Mouse (Mus musculus): ENCODE data around the gene Limk2. TPM values are rescaled to one million over a fixed set of nuclear protein-coding genes. Genes with fewer than 3 reads are reported as not detected.

Limk2 gene
- polyA plus RNA-seq, 1 experiment from 2014 or later, result 7.3 TPM

GRCm38 (mm10) chr11:3329891-3330451 is 79.0 kb downstream of the Limk2 start, which contains the start of gene Pik3ip1:
Pik3ip1 (plus strand) TSS chr11:3330401.
- Histone ChIP-seq H3K4me2 (ENCODE audit: low read depth, low read length) (peak within 1 kb of the TSS; percentile 79), H3K27me3 (ENCODE audit: control insufficient read depth, insufficient read depth, low read depth, low read length) (peaks cover 27% of the 10 kb centered on the region), H3K4me1 (ENCODE audit: control insufficient read depth, low read depth, low read length) (peaks cover 18% of the 10 kb centered on the region), H3K9me3 (replicated peaks; ENCODE audit: control insufficient read depth, low read length) (no peaks in the 10 kb centered on the region), H3K4me3 (ENCODE audit: low read depth, low read length) (peak within 1 kb of the TSS; percentile 54), H3K36me3 (ENCODE audit: control insufficient read depth, insufficient read depth) (no peaks in the 10 kb centered on the region), H3K27ac (ENCODE audit: low read length) (no peak within 1 kb of the TSS), H3K9ac (ENCODE audit: low read depth, low read length) (no peak within 1 kb of the TSS; the same call in 1 of the 2 replicates)
- ATAC-seq (ENCODE audit: low read depth), result no peak

DNA sequence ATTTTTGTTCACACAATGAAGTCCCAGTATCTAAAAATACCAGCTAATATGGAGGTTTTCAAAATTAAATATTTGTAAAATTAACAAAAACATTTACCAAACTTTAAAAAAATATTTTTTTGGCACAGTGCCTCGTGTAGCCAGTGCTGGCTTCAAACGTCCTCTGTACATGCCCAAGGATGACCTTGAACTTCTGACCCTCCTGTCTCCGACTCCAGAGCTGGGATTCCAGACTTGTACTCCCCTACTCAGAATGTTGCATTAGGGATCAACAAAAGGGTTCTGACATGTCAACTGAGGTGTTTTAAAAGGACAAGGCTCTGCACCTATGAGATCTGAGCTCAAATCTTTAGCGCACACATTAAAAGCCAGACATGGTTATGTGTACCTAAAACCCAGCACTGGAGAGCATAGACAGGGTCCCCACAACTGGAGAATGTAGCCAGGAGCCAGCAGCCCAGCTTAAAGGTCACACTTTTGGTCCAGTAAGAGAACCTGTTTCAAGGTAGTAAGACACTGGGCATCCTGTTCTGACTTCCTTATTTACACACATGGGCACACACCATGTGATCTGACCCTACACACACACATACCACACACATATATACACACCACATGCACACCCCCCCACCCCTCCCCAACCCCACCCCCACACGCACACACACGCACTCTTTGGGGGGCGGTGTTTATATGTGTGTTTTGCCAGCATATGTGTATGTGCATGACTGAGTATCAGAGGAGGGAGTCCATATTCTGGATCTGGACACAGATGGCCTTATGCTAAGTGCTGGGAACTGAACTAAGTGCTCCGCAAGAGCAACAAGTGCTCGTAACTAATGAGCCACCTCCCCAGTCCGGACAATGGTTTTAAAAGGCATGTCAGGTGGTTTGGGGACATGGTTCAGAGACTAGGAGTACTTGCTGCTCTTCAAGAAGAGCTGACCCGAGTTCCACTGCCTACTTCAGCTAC is 79.9 kb downstream of the Limk2 start:
- H3K9ac ChIP-seq (ENCODE audit: low read depth, low read length), result no peak overlapping the region
- no peak for ATAC-seq (ENCODE audit: low read depth)
- no peak overlapping the region for H3K4me3 ChIP-seq (ENCODE audit: low read depth, low read length)
- H3K27ac ChIP-seq (ENCODE audit: low read length), result no peak overlapping the region
- no peaks in the 10 kb centered on the region for H3K9me3 ChIP-seq (replicated peaks; ENCODE audit: control insufficient read depth, low read length)
- H3K4me1 ChIP-seq (ENCODE audit: control insufficient read depth, low read depth, low read length), result peaks cover 18% of the 10 kb centered on the region
- no peaks in the 10 kb centered on the region for H3K36me3 ChIP-seq (ENCODE audit: control insufficient read depth, insufficient read depth)
- peaks cover 27% of the 10 kb centered on the region for H3K27me3 ChIP-seq (ENCODE audit: control insufficient read depth, insufficient read depth, low read depth, low read length)
- 61% methylated on average over 11 of the region's 11 CpGs for WGBS (ENCODE audit: insufficient replicate concordance)
- no peak overlapping the region for H3K4me2 ChIP-seq (ENCODE audit: low read depth, low read length)

DNA sequence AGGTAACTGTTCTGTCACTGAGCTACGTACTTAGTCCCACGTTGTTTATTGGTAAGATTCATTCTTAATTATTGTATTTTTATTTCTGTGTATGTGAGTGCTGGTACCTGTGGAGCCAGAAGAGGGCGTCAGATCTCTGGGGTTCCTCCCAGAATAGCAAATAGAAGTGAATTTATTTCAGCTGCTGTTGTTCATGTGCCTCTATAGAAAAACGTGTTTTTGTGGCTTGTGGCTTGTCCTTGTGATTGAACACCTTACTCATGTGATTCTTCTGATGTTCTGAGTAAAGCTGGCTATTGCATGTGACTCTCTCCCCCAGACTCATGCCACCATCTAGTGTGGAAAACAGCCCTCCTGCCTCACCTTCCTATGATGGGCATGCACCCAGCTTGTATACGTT is 80.7 kb downstream of the Limk2 start:
- Histone ChIP-seq H3K4me1 (ENCODE audit: control insufficient read depth, low read depth, low read length) (peaks cover 18% of the 10 kb centered on the region), H3K27ac (ENCODE audit: low read length) (no peak overlapping the region), H3K9ac (ENCODE audit: low read depth, low read length) (no peak overlapping the region), H3K36me3 (ENCODE audit: control insufficient read depth, insufficient read depth) (no peaks in the 10 kb centered on the region), H3K27me3 (ENCODE audit: control insufficient read depth, insufficient read depth, low read depth, low read length) (peaks cover 27% of the 10 kb centered on the region), H3K4me3 (ENCODE audit: low read depth, low read length) (no peak overlapping the region), H3K9me3 (replicated peaks; ENCODE audit: control insufficient read depth, low read length) (no peaks in the 10 kb centered on the region), H3K4me2 (ENCODE audit: low read depth, low read length) (no peak overlapping the region)
- ATAC-seq (ENCODE audit: low read depth), result no peak
- WGBS (ENCODE audit: insufficient replicate concordance), result 57% methylated on average over 5 of the region's 5 CpGs

DNA sequence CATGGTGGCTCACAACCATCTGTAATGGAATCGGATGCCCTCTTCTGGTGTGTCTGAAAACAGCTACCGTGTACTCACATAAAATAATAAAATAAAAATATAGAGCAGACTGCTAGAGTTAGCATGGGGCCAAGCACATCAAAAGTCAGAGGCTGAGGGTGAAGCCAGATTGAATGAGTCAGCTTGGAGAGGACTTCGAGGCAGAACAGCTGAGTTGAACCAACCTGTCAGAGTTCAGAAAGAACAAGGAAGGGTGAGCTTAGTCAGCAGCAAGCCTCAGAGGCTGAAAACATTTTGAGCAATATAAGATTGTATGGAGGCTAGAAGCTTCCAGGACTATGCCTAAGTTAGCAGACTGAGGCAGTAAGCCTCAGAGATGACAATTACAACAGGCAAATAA is 90.7 kb downstream of the Limk2 start:
- Histone ChIP-seq H3K4me3 (ENCODE audit: low read depth, low read length) (no peak overlapping the region), H3K4me2 (ENCODE audit: low read depth, low read length) (no peak overlapping the region), H3K27ac (ENCODE audit: low read length) (no peak overlapping the region), H3K27me3 (ENCODE audit: control insufficient read depth, insufficient read depth, low read depth, low read length) (no peaks in the 10 kb centered on the region), H3K4me1 (ENCODE audit: control insufficient read depth, low read depth, low read length) (peaks cover 6% of the 10 kb centered on the region), H3K36me3 (ENCODE audit: control insufficient read depth, insufficient read depth) (no peaks in the 10 kb centered on the region), H3K9ac (ENCODE audit: low read depth, low read length) (no peak overlapping the region), H3K9me3 (replicated peaks; ENCODE audit: control insufficient read depth, low read length) (no peaks in the 10 kb centered on the region)
- 70% methylated on average over 3 of the region's 3 CpGs for WGBS (ENCODE audit: insufficient replicate concordance)
- no peak for ATAC-seq (ENCODE audit: low read depth)

- 14% methylated on average over 2 of the region's 2 CpGs for WGBS (ENCODE audit: insufficient replicate concordance)
- peak; percentile 51 for ATAC-seq (ENCODE audit: low read depth)
- Histone ChIP-seq H3K27me3 (ENCODE audit: control insufficient read depth, insufficient read depth, low read depth, low read length) (no peaks in the 10 kb centered on the region), H3K27ac (ENCODE audit: low read length) (no peak overlapping the region), H3K36me3 (ENCODE audit: control insufficient read depth, insufficient read depth) (peaks cover 5% of the 10 kb centered on the region), H3K9ac (ENCODE audit: low read depth, low read length) (no peak overlapping the region), H3K4me3 (ENCODE audit: low read depth, low read length) (no peak overlapping the region), H3K4me1 (ENCODE audit: control insufficient read depth, low read depth, low read length) (peaks cover 15% of the 10 kb centered on the region), H3K4me2 (ENCODE audit: low read depth, low read length) (no peak overlapping the region), H3K9me3 (replicated peaks; ENCODE audit: control insufficient read depth, low read length) (no peaks in the 10 kb centered on the region)
These were observed 94.8 kb downstream of the Limk2 start for GRCm38 (mm10) chr11:3314148-3314547.

GRCm38 (mm10) chr11:3313294-3313693 is 95.7 kb downstream of the Limk2 start:
- no peak overlapping the region for H3K27ac ChIP-seq (ENCODE audit: low read length)
- no peak overlapping the region for H3K9ac ChIP-seq (ENCODE audit: low read depth, low read length)
- 35% methylated on average over 1 of the region's 1 CpGs for WGBS (ENCODE audit: insufficient replicate concordance)
- H3K36me3 ChIP-seq (ENCODE audit: control insufficient read depth, insufficient read depth), result peaks cover 13% of the 10 kb centered on the region
- H3K9me3 ChIP-seq (replicated peaks; ENCODE audit: control insufficient read depth, low read length), result no peaks in the 10 kb centered on the region
- no peak overlapping the region for H3K4me3 ChIP-seq (ENCODE audit: low read depth, low read length)
- ATAC-seq (ENCODE audit: low read depth), result no peak
- H3K4me1 ChIP-seq (ENCODE audit: control insufficient read depth, low read depth, low read length), result peaks cover 15% of the 10 kb centered on the region
- H3K4me2 ChIP-seq (ENCODE audit: low read depth, low read length), result no peak overlapping the region
- no peaks in the 10 kb centered on the region for H3K27me3 ChIP-seq (ENCODE audit: control insufficient read depth, insufficient read depth, low read depth, low read length)

DNA sequence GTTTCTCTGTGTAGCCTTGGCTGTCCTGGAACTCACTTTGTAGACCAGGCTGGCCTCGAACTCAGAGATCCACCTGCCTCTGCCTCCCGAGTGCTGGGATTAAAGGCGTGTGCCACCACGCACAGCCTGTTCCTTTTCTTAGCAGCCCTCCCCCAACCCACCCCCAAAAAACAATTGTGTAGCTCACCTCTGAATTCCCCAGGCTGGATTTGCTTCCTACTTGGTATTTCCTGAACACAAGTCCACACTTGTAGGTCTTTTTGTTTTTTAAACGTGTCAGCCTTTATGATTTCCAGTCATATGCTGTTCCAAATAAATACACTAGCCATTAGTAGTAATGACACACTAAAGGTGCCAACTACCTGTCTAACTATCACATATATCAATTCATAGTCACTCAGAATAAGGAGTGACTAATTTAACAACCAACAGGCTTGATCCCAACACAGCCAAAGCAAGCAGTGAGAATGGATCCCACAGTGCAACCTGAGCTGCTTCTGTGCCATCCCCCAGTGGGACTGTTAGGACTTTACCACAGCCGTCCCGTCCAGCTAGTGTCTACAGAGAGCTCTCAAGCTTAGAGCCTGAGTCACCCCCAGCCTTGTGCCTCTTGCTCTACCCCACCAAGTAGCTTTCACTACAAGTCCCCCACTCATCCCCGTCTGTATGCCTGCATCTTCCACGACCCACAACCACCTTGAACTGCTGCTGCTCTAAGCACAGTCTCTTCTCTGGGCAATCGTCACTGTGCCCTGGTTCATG is 97.2 kb downstream of the Limk2 start:
- 53% methylated on average over 9 of the region's 10 CpGs for WGBS (ENCODE audit: insufficient replicate concordance)
- Histone ChIP-seq H3K9me3 (replicated peaks; ENCODE audit: control insufficient read depth, low read length) (no peaks in the 10 kb centered on the region), H3K4me2 (ENCODE audit: low read depth, low read length) (no peak overlapping the region), H3K9ac (ENCODE audit: low read depth, low read length) (no peak overlapping the region), H3K4me1 (ENCODE audit: control insufficient read depth, low read depth, low read length) (peaks cover 15% of the 10 kb centered on the region), H3K4me3 (ENCODE audit: low read depth, low read length) (no peak overlapping the region), H3K27ac (ENCODE audit: low read length) (no peak overlapping the region), H3K27me3 (ENCODE audit: control insufficient read depth, insufficient read depth, low read depth, low read length) (no peaks in the 10 kb centered on the region), H3K36me3 (ENCODE audit: control insufficient read depth, insufficient read depth) (peaks cover 27% of the 10 kb centered on the region)
- no peak for ATAC-seq (ENCODE audit: low read depth)

- WGBS (ENCODE audit: insufficient replicate concordance), result 31% methylated on average over 10 of the region's 10 CpGs
- ATAC-seq (ENCODE audit: low read depth), result no peak
- 0 out of 2 replicates have a peak overlapping the region, but pooled peaks have one; percentile 29 for H3K27ac ChIP-seq (ENCODE audit: low read length)
These were observed 98.0 kb downstream of the Limk2 start for GRCm38 (mm10) chr11:3310789-3311585.

More at GRCm38 (mm10) chr11:3310789-3311585, 98.0 kb downstream of the Limk2 start:
- H3K9ac ChIP-seq (ENCODE audit: low read depth, low read length), result no peak overlapping the region; the same call in 1 of the 2 replicates
- H3K9me3 ChIP-seq (replicated peaks; ENCODE audit: control insufficient read depth, low read length), result no peaks in the 10 kb centered on the region
- H3K27me3 ChIP-seq (ENCODE audit: control insufficient read depth, insufficient read depth, low read depth, low read length), result no peaks in the 10 kb centered on the region
- peaks cover 15% of the 10 kb centered on the region for H3K4me1 ChIP-seq (ENCODE audit: control insufficient read depth, low read depth, low read length)
- H3K4me2 ChIP-seq (ENCODE audit: low read depth, low read length), result no peak overlapping the region
- peaks cover 28% of the 10 kb centered on the region for H3K36me3 ChIP-seq (ENCODE audit: control insufficient read depth, insufficient read depth)
- H3K4me3 ChIP-seq (ENCODE audit: low read depth, low read length), result no peak overlapping the region

All from liver, embryonic 16.5 days (tissue).